Mouse (Mus musculus): Measurements from ENCODE around the gene Usp39.

DNA sequence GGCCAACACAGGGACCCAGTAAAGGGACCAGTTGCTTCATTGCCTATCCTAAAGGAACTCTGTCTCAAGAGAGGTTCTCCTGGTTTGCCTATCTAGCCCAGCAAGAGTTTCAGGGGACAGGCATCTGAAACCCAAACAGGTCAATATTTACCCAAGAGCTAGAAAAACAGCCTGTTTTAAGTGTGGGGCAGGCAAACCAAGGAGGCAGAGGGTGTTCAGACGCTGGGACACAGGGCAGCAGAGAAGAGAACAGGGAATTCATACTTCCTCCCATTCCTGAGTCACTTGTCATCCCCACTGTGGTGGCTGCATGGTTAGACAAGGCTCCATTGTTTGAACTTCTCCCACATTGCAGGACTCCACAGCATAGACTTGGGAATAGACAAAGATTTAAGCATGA, 26.6 kb upstream of the Usp39 start:
- TF ChIP-seq POLR2A (IDR thresholded peaks at IDR 0.05; ENCODE audit: insufficient read length, low read depth) (no peak), CEBPB (IDR thresholded peaks at IDR 0.05; ENCODE audit: insufficient read depth, poor library complexity, severe bottlenecking) (no peak), MAX (IDR thresholded peaks at IDR 0.05; ENCODE audit: low read depth) (no peak), MYOG (IDR thresholded peaks at IDR 0.05; ENCODE audit: control insufficient read depth in 1 of 3, insufficient read depth in 1 of 3, insufficient read length in 2 of 3, low read depth in 2 of 3) (no peak)
